Mouse (Mus musculus): ENCODE data around the gene Lpin2. TPM values are rescaled to one million over a fixed set of nuclear protein-coding genes. Genes with fewer than 3 reads are reported as not detected.

The Lpin2 gene
- total and polyA plus RNA-seq, 3 experiments = 22.4 to 32.1 TPM; not detected in 1

- TF ChIP-seq ZKSCAN1 (IDR thresholded peaks at IDR 0.05; ENCODE audit: low read depth, low read length) = no peak
- no peak for TF ChIP-seq SMC3 (IDR thresholded peaks at IDR 0.05; ENCODE audit: low read depth, low read length)
- peak; percentile 39; the same call in 1 of the 2 replicates for TF ChIP-seq SIN3A (IDR thresholded peaks at IDR 0.05; ENCODE audit: low read length)
- TF ChIP-seq EP300 (IDR thresholded peaks at IDR 0.05; ENCODE audit: low read depth in 1 of 2, low read length in 2 of 2) = no peak; a peak in 3 of 4 replicates
Measured at GRCm38 (mm10) chr17:71265336-71266051, 83.1 kb downstream of the Lpin2 start (continued).

GRCm38 (mm10) chr17:71267374-71267773, 85.0 kb downstream of the Lpin2 start:
- H3K4me3 ChIP-seq (ENCODE audit: control insufficient read depth in 1 of 2, insufficient read depth in 1 of 2, low read depth in 2 of 2, low read length in 2 of 2) = no peak overlapping the region
- no peak for TF ChIP-seq MAFK (IDR thresholded peaks at IDR 0.05; ENCODE audit: borderline replicate concordance, low read depth, low read length)
- TF ChIP-seq POLR2A (IDR thresholded peaks at IDR 0.05; ENCODE audit: control insufficient read depth in 1 of 2, insufficient read depth in 1 of 2, low read depth in 1 of 2, low read length in 2 of 2, poor library complexity in 1 of 2) = no peak
- no peak for TF ChIP-seq ELF1 (IDR thresholded peaks at IDR 0.05; ENCODE audit: low read depth, low read length)
- no peak for TF ChIP-seq RAD21 (IDR thresholded peaks at IDR 0.05; ENCODE audit: low read depth, low read length)
- TF ChIP-seq ZKSCAN1 (IDR thresholded peaks at IDR 0.05; ENCODE audit: low read depth, low read length) = no peak
- TF ChIP-seq JUND (IDR thresholded peaks at IDR 0.05; ENCODE audit: low read depth, low read length) = no peak
- no peak for TF ChIP-seq ZMIZ1 (IDR thresholded peaks at IDR 0.05; ENCODE audit: low read depth, low read length)
- no peak for TF ChIP-seq RCOR1 (IDR thresholded peaks at IDR 0.05; ENCODE audit: low read depth, low read length)
- no peak for TF ChIP-seq TCF12 (IDR thresholded peaks at IDR 0.05; ENCODE audit: low read depth, low read length)
- TF ChIP-seq KAT2A (conservative IDR thresholded peaks at IDR 0.05; ENCODE audit: low read depth, low read length) = no peak
- TF ChIP-seq EP300 (IDR thresholded peaks at IDR 0.05; ENCODE audit: low read depth in 1 of 2, low read length in 2 of 2) = no peak
- no peak for TF ChIP-seq USF2 (IDR thresholded peaks at IDR 0.05; ENCODE audit: borderline replicate concordance in 1 of 2, insufficient read depth in 1 of 2, low read depth in 1 of 2, low read length in 2 of 2)
- no peak for TF ChIP-seq E2F4 (IDR thresholded peaks at IDR 0.05; ENCODE audit: borderline replicate concordance, low read depth, low read length)
- TF ChIP-seq CHD2 (IDR thresholded peaks at IDR 0.05; ENCODE audit: low read length) = no peak
- TF ChIP-seq HCFC1 (IDR thresholded peaks at IDR 0.05; ENCODE audit: low read depth, low read length) = no peak
- TF ChIP-seq BHLHE40 (IDR thresholded peaks at IDR 0.05; ENCODE audit: borderline replicate concordance, low read depth, low read length) = no peak
- H3K9me3 ChIP-seq (replicated peaks; ENCODE audit: insufficient read depth, low read length) = no peaks in the 10 kb centered on the region
- no peaks in the 10 kb centered on the region for H3K27me3 ChIP-seq (ENCODE audit: control insufficient read depth in 1 of 2, insufficient read depth in 2 of 2, low read length in 2 of 2)
- DNase-seq (ENCODE audit: low read depth, low spot score) = no peak
- H3K4me1 ChIP-seq (ENCODE audit: control insufficient read depth in 1 of 2, insufficient read depth in 2 of 2, low read length in 2 of 2) = peaks cover 34 to 53% of the 10 kb centered on the region in 2 experiments
- peaks cover 29% of the 10 kb centered on the region; the same call in 1 of the 2 replicates for H3K79me2 ChIP-seq (ENCODE audit: control insufficient read depth, insufficient read depth, low read length, poor library complexity)
- peak overlapping the region; percentile 28; the same call in 1 of the 2 replicates for H3K27ac ChIP-seq (ENCODE audit: control insufficient read depth, low read depth, low read length)
- no peak overlapping the region for H3K9ac ChIP-seq (ENCODE audit: control insufficient read depth, low read depth, low read length, poor library complexity, severe bottlenecking)
- peaks cover 0 to 52% of the 10 kb centered on the region in 2 experiments; a peak in 3 of 4 replicates for H3K36me3 ChIP-seq (ENCODE audit: control insufficient read depth in 1 of 2, insufficient read depth in 2 of 2, low read length in 2 of 2)
